Mouse (Mus musculus) spleen, adult 2 months (tissue): ENCODE results near the gene Gm44805.

ENCODE experiments used
- CTCF ChIP-seq: fragments of 200-500 bp; IDR thresholded peaks from 2 replicates; pipeline ENCODE4 v1.5.1; 2011; ENCODE audit warnings: mild to moderate bottlenecking, inconsistent platforms; ENCODE audit not compliant: insufficient read depth, insufficient read length, insufficient replicate concordance; ENCODE audit errors: extremely low read depth
- POLR2A ChIP-seq: fragments of 200-500 bp; IDR thresholded peaks from 2 replicates; pipeline ENCODE4 v1.6.1; 2011; ENCODE audit warnings: low read depth, low read length, inconsistent platforms

DNA sequence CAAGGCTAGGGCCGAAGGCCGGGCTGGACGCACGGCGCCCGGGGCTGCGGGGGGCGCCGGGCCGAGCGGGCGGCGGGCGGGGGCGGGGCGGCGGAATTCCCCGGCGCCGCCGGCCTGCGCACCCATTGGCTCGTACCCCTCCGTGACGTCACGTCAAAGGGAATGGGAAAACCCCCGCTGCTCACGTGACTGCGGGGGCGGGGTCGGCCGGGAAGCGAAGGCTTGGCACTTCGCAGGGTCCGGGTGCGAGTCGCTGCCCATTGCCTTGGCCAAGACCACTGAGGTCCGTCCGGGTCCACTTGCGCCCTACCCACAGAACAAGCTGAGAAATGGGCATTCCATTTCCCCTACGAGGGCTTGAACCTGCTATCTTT lies 51.9 kb downstream of the Gm44805 start, which contains the start of gene Relb:
- TF ChIP-seq POLR2A (no peak), CTCF (no peak)
